Mouse (Mus musculus) midbrain, embryonic 14.5 days (tissue): Measurements from ENCODE around the gene Gm6793. TPM values are rescaled to one million over a fixed set of nuclear protein-coding genes. Genes with fewer than 3 reads are reported as not detected.

Experiments
- polyA plus RNA-seq: library from polyadenylated mRNA; unstranded; fragments of >200 nt; fragmentation: Nextera tagmentation; extraction: Ambion mirVana; gene quantifications from 2 replicates; pipeline ENCODE4 v1.2.1, GENCODE M21; 2014

Gene Gm6793
- polyA plus RNA-seq, 1 experiment from 2014 or later: 1.2 TPM

Other genes with a start within 250 kb of the Gm6793 start
- gene Cfdp1, start 160.7 kb downstream of the Gm6793 start, polyA plus RNA-seq: 167 and 184 TPM in 2 replicates
- 3.0 and 3.6 TPM in 2 replicates for gene Tmem170, start 138.3 kb downstream of the Gm6793 start, polyA plus RNA-seq
- 3.1 and 3.2 TPM in 2 replicates for gene Chst5, start 104.6 kb downstream of the Gm6793 start, polyA plus RNA-seq
- 14.8 and 16.7 TPM in 2 replicates for gene Tmem231, start 81.2 kb downstream of the Gm6793 start, polyA plus RNA-seq
- gene Gabarapl2, start 74.3 kb downstream of the Gm6793 start, polyA plus RNA-seq: 490 and 510 TPM in 2 replicates
- 5.3 and 5.6 TPM in 2 replicates for gene Adat1, start 22.7 kb downstream of the Gm6793 start, polyA plus RNA-seq
- gene Kars, start 3.7 kb downstream of the Gm6793 start, polyA plus RNA-seq: 145 and 186 TPM in 2 replicates
- 58.3 and 59.0 TPM in 2 replicates for gene Terf2ip, start 3.6 kb downstream of the Gm6793 start, polyA plus RNA-seq